Mouse (Mus musculus) gastrocnemius, adult 18-20 months (tissue): ENCODE results near the gene Fbxw19. TPM values are rescaled to one million over a fixed set of nuclear protein-coding genes. Genes with fewer than 3 reads are reported as not detected.
"Not testable (repeated sequence)": the region's sequence is repeated elsewhere in the genome, so short reads cannot be mapped to it uniquely, and the experiment has no call there.

ENCODE experiments used
- DNase-seq: peaks from one replicate; pipeline ENCODE4 v3.0.0; 2021; ENCODE audit warnings: low spot score
- long read RNA-seq, 2 experiments: library from polyadenylated mRNA; stranded (forward); transcript quantifications; one replicate each; pipeline ENCODE4 v2.0.0; 2021
- total RNA-seq, 2 experiments: library from RNA; stranded (reverse); gene quantifications; 2 replicates each; pipeline ENCODE4 v1.2.3; 2021

The Fbxw19 gene
- total RNA-seq = not detected
- long read RNA-seq, experiment 1 = 0 reads
- long read RNA-seq, experiment 2 = 0 reads

DNA sequence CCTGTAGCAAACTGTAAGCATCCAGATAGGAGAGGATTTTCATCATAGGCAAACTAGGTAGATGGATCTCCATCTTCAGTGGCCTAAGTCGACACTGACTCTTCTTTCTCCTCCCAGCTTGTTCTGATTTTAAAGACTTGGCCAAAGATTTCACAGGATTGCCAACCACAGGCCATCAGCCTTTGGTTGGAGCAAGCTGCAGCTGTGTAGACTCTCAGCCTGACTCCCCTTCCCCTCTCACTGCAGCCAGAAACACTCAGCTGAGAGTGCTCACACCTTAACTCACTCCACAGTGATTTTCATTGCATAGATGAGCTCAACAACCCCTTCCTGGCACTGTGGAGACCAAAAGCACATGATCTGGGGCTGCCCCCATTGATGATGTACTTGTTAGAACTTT, at the start of gene Fbxw19:
TSS of gene Fbxw19 (minus strand) at position 101 of the 400 bp plus-strand sequence.
- not testable (repeated sequence) for DNase-seq

DNA sequence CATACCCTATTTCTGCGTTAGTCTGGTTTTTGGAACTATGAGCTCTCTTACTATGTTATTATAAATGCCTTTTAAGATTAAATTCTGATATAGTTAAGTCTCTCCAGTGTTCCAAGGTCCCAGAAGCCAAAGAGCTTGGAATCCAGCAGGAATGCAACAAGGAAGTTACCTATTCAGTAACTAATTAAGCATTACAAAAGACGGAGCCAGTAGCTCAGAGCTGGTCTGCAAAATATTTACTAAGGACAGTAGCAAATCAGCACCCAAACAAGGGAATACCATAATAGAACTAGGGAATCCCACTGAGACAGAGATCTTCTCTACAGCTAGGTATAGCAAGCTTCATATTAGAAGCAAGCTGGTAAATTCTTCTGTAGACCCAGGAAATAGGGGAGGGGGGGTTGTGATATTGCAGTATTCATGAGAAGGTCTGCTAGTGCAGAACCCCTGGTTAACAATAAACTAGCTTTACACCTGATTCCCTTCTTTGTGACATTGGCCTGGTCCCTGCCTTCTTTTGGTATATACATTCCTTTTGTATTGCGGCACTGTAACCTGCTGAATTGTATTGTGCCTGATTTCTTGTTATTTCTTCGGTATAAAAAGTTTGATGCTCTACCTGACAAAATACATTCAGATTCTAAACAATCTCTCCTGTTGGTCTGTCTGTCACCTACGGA, 27.9 kb upstream of the Fbxw19 start:
- no peak for DNase-seq

DNA sequence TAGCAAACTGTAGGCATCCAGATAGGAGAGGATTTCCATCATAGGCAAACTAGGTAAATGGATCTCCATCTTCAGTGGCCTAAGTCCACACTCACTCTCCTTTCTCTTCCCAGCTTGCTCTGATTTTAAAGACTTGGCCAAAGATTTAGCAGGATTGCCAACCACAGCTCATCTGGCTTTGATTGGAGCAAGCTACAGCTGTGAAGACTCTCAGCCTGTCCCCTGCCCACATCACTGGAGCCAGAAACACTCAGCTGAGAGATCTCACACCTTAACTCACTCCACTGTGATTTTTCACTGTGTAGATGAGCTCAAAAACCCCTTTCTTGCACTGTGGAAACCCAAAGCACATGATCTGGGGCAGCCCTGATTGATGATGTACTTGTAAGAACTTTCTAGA, 46.6 kb downstream of the Fbxw19 start, which contains the start of gene Fbxw16:
TSS of gene Fbxw16 (minus strand) at position 101 of the 400 bp plus-strand sequence.
- DNase-seq = no peak

GRCm38 (mm10) chr9:109432956-109433355, 62.7 kb downstream of the Fbxw19 start:
- no peak for DNase-seq

Other genes starting within 250 kb of the Fbxw19 start
- not detected for gene Fbxw14, start 208.2 kb downstream of the Fbxw19 start, total RNA-seq
- not detected for gene Fbxw28, start 156.2 kb downstream of the Fbxw19 start, total RNA-seq
- gene Fbxw22, start 91.6 kb downstream of the Fbxw19 start, total RNA-seq = not detected
- not detected for gene Fbxw16, start 46.7 kb downstream of the Fbxw19 start, total RNA-seq
- not detected for gene Fbxw15, start 72.4 kb upstream of the Fbxw19 start, total RNA-seq
- gene Fbxw24, start 130.2 kb upstream of the Fbxw19 start, total RNA-seq = not detected
- gene Fbxw25, start 168.8 kb upstream of the Fbxw19 start, total RNA-seq = not detected
- gene Fbxw18, start 206.8 kb upstream of the Fbxw19 start, total RNA-seq = not detected